Mouse (Mus musculus) layer of hippocampus, postnatal 14 days (tissue): ENCODE results near the gene Gm10638. TPM values are rescaled to one million over a fixed set of nuclear protein-coding genes. Genes with fewer than 3 reads are reported as not detected.

Experiments used
- DNase-seq, 2 experiments: peaks; one replicate each; pipeline ENCODE4 v3.0.0; 2021 to 2022; ENCODE audit warnings: low spot score in 2 of 2, mixed read lengths in 1 of 2
- total RNA-seq, 2 experiments: library from RNA; stranded (reverse); gene quantifications; 2 replicates each; pipeline ENCODE4 v1.2.3; 2021

Gene Gm10638
- total RNA-seq, 2 experiments from 2014 or later = 3.5 to 5.1 TPM

GRCm38 (mm10) chr8:86781094-86781493 is 35.6 kb downstream of the Gm10638 start:
- DNase-seq = no peak

- no peak for DNase-seq
Observed at GRCm38 (mm10) chr8:86786498-86786897, 41.0 kb downstream of the Gm10638 start.

GRCm38 (mm10) chr8:86787891-86788420 is 42.5 kb downstream of the Gm10638 start:
- DNase-seq = no peak

- DNase-seq = no peak
Observed at GRCm38 (mm10) chr8:86789576-86789975, 44.1 kb downstream of the Gm10638 start.

GRCm38 (mm10) chr8:86791542-86791941 is 46.0 kb downstream of the Gm10638 start:
- no peak for DNase-seq

GRCm38 (mm10) chr8:86794716-86795115 is 49.2 kb downstream of the Gm10638 start:
- DNase-seq = no peak

Other genes starting within 250 kb of the Gm10638 start
- gene Abcc12, start 165.0 kb upstream of the Gm10638 start, total RNA-seq = under 1 TPM; 0.52 to 0.60 TPM
- gene Lonp2, start 121.7 kb upstream of the Gm10638 start, total RNA-seq = 10 to 100 TPM; 59.3 to 68.4 TPM
- gene Siah1a, start 235 bp downstream of the Gm10638 start, total RNA-seq = 10 to 100 TPM; 30.3 to 34.6 TPM
- gene N4bp1, start 139.6 kb downstream of the Gm10638 start, total RNA-seq = 10 to 100 TPM; 24.8 to 27.5 TPM